Mouse (Mus musculus): ENCODE results near the gene Srsf4. TPM values are rescaled to one million over a fixed set of nuclear protein-coding genes. Genes with fewer than 3 reads are reported as not detected.

The Srsf4 gene
- polyA plus RNA-seq, 1 experiment from 2014 or later: 108 TPM

GRCm38 (mm10) chr4:131907912-131908311 lies 34.5 kb downstream of the Srsf4 start:
- WGBS: 85% methylated on average over 3 of the region's 3 CpGs
- Histone ChIP-seq H3K9me3 (ENCODE audit: control insufficient read depth, low read length) (no peaks in the 10 kb centered on the region), H3K27ac (ENCODE audit: low read length) (no peak overlapping the region), H3K9ac (ENCODE audit: low read length) (no peak overlapping the region), H3K36me3 (ENCODE audit: control insufficient read depth, insufficient read depth, low read length) (no peaks in the 10 kb centered on the region; the same call in 1 of the 2 replicates), H3K4me2 (ENCODE audit: low read depth, low read length) (no peak overlapping the region), H3K4me3 (ENCODE audit: low read length) (no peak overlapping the region), H3K27me3 (ENCODE audit: control insufficient read depth, insufficient read depth, low read depth, low read length) (peaks cover under 1% of the 10 kb centered on the region), H3K4me1 (replicated peaks; ENCODE audit: control insufficient read depth, insufficient read depth, low read length) (peaks cover 11% of the 10 kb centered on the region)
- no peak for ATAC-seq (ENCODE audit: low read depth)

GRCm38 (mm10) chr4:131910237-131910994 lies 37.0 kb downstream of the Srsf4 start:
- Histone ChIP-seq H3K27me3 (ENCODE audit: control insufficient read depth, insufficient read depth, low read depth, low read length) (peaks cover 14% of the 10 kb centered on the region), H3K36me3 (ENCODE audit: control insufficient read depth, insufficient read depth, low read length) (no peaks in the 10 kb centered on the region), H3K9ac (ENCODE audit: low read length) (0 out of 2 replicates have a peak overlapping the region, but pooled peaks have one; percentile 6), H3K4me2 (ENCODE audit: low read depth, low read length) (peak overlapping the region; percentile 35), H3K4me1 (replicated peaks; ENCODE audit: control insufficient read depth, insufficient read depth, low read length) (peaks cover 18% of the 10 kb centered on the region), H3K4me3 (ENCODE audit: low read length) (peak overlapping the region; percentile 1; the same call in 1 of the 2 replicates), H3K9me3 (ENCODE audit: control insufficient read depth, low read length) (no peaks in the 10 kb centered on the region), H3K27ac (ENCODE audit: low read length) (no peak overlapping the region)
- WGBS: 3% methylated on average over 18 of the region's 21 CpGs
- ATAC-seq (ENCODE audit: low read depth): peak; percentile 36

GRCm38 (mm10) chr4:131911521-131911920 lies 38.1 kb downstream of the Srsf4 start:
- Histone ChIP-seq H3K4me1 (replicated peaks; ENCODE audit: control insufficient read depth, insufficient read depth, low read length) (peaks cover 17% of the 10 kb centered on the region), H3K36me3 (ENCODE audit: control insufficient read depth, insufficient read depth, low read length) (no peaks in the 10 kb centered on the region), H3K9me3 (ENCODE audit: control insufficient read depth, low read length) (no peaks in the 10 kb centered on the region), H3K4me2 (ENCODE audit: low read depth, low read length) (no peak overlapping the region), H3K27ac (ENCODE audit: low read length) (no peak overlapping the region), H3K4me3 (ENCODE audit: low read length) (no peak overlapping the region), H3K27me3 (ENCODE audit: control insufficient read depth, insufficient read depth, low read depth, low read length) (peaks cover 24% of the 10 kb centered on the region), H3K9ac (ENCODE audit: low read length) (no peak overlapping the region)
- 40% methylated on average over 4 of the region's 5 CpGs for WGBS
- no peak for ATAC-seq (ENCODE audit: low read depth)

- no peaks in the 10 kb centered on the region for H3K36me3 ChIP-seq (ENCODE audit: control insufficient read depth, insufficient read depth, low read length)
- H3K27me3 ChIP-seq (ENCODE audit: control insufficient read depth, insufficient read depth, low read depth, low read length): peaks cover 36% of the 10 kb centered on the region
- H3K9me3 ChIP-seq (ENCODE audit: control insufficient read depth, low read length): no peaks in the 10 kb centered on the region
- no peak overlapping the region for H3K27ac ChIP-seq (ENCODE audit: low read length)
- no peak overlapping the region for H3K4me3 ChIP-seq (ENCODE audit: low read length)
- no peak overlapping the region for H3K4me2 ChIP-seq (ENCODE audit: low read depth, low read length)
- no peak overlapping the region for H3K9ac ChIP-seq (ENCODE audit: low read length)
- WGBS: 47% methylated on average over 10 of the region's 10 CpGs
- H3K4me1 ChIP-seq (replicated peaks; ENCODE audit: control insufficient read depth, insufficient read depth, low read length): peaks cover 18% of the 10 kb centered on the region
- ATAC-seq (ENCODE audit: low read depth): no peak
These were observed 40.1 kb downstream of the Srsf4 start for GRCm38 (mm10) chr4:131913526-131913925.

GRCm38 (mm10) chr4:131914046-131914643 lies 40.7 kb downstream of the Srsf4 start:
- Histone ChIP-seq H3K36me3 (ENCODE audit: control insufficient read depth, insufficient read depth, low read length) (no peaks in the 10 kb centered on the region), H3K4me3 (ENCODE audit: low read length) (no peak overlapping the region), H3K9ac (ENCODE audit: low read length) (no peak overlapping the region), H3K4me1 (replicated peaks; ENCODE audit: control insufficient read depth, insufficient read depth, low read length) (peaks cover 24% of the 10 kb centered on the region), H3K27me3 (ENCODE audit: control insufficient read depth, insufficient read depth, low read depth, low read length) (peaks cover 41% of the 10 kb centered on the region), H3K4me2 (ENCODE audit: low read depth, low read length) (no peak overlapping the region), H3K9me3 (ENCODE audit: control insufficient read depth, low read length) (no peaks in the 10 kb centered on the region), H3K27ac (ENCODE audit: low read length) (no peak overlapping the region)
- no peak for ATAC-seq (ENCODE audit: low read depth)
- WGBS: 21% methylated on average over 9 of the region's 9 CpGs

- Histone ChIP-seq H3K4me2 (ENCODE audit: low read depth, low read length) (peak overlapping the region; percentile 59), H3K4me1 (replicated peaks; ENCODE audit: control insufficient read depth, insufficient read depth, low read length) (peaks cover 28% of the 10 kb centered on the region), H3K36me3 (ENCODE audit: control insufficient read depth, insufficient read depth, low read length) (no peaks in the 10 kb centered on the region)
These were observed 41.6 kb downstream of the Srsf4 start for GRCm38 (mm10) chr4:131914891-131915469.

GRCm38 (mm10) chr4:131915821-131916328 lies 42.5 kb downstream of the Srsf4 start:
- H3K4me3 ChIP-seq (ENCODE audit: low read length): no peak overlapping the region
- H3K36me3 ChIP-seq (ENCODE audit: control insufficient read depth, insufficient read depth, low read length): no peaks in the 10 kb centered on the region
- no peaks in the 10 kb centered on the region for H3K9me3 ChIP-seq (ENCODE audit: control insufficient read depth, low read length)
- H3K4me2 ChIP-seq (ENCODE audit: low read depth, low read length): no peak overlapping the region
- no peak overlapping the region for H3K27ac ChIP-seq (ENCODE audit: low read length)
- H3K27me3 ChIP-seq (ENCODE audit: control insufficient read depth, insufficient read depth, low read depth, low read length): peaks cover 55% of the 10 kb centered on the region
- 28% methylated on average over 13 of the region's 13 CpGs for WGBS
- H3K4me1 ChIP-seq (replicated peaks; ENCODE audit: control insufficient read depth, insufficient read depth, low read length): peaks cover 26% of the 10 kb centered on the region
- no peak overlapping the region for H3K9ac ChIP-seq (ENCODE audit: low read length)
- ATAC-seq (ENCODE audit: low read depth): no peak

More at GRCm38 (mm10) chr4:131914891-131915469, 41.6 kb downstream of the Srsf4 start:
- Histone ChIP-seq H3K9ac (ENCODE audit: low read length) (peak overlapping the region; percentile 55), H3K27me3 (ENCODE audit: control insufficient read depth, insufficient read depth, low read depth, low read length) (peaks cover 48% of the 10 kb centered on the region), H3K27ac (ENCODE audit: low read length) (no peak overlapping the region), H3K4me3 (ENCODE audit: low read length) (peak overlapping the region; percentile 42), H3K9me3 (ENCODE audit: control insufficient read depth, low read length) (no peaks in the 10 kb centered on the region)
- ATAC-seq (ENCODE audit: low read depth): no peak
- WGBS: 6% methylated on average over 31 of the region's 31 CpGs

GRCm38 (mm10) chr4:131916425-131916824 lies 43.0 kb downstream of the Srsf4 start:
- WGBS: 15% methylated on average over 15 of the region's 15 CpGs
- no peak overlapping the region for H3K4me2 ChIP-seq (ENCODE audit: low read depth, low read length)
- H3K4me3 ChIP-seq (ENCODE audit: low read length): no peak overlapping the region
- peak; percentile 15; the same call in 1 of the 2 replicates for ATAC-seq (ENCODE audit: low read depth)
- H3K4me1 ChIP-seq (replicated peaks; ENCODE audit: control insufficient read depth, insufficient read depth, low read length): peaks cover 27% of the 10 kb centered on the region
- H3K9ac ChIP-seq (ENCODE audit: low read length): no peak overlapping the region
- no peaks in the 10 kb centered on the region for H3K36me3 ChIP-seq (ENCODE audit: control insufficient read depth, insufficient read depth, low read length)
- H3K27me3 ChIP-seq (ENCODE audit: control insufficient read depth, insufficient read depth, low read depth, low read length): peaks cover 59% of the 10 kb centered on the region
- no peaks in the 10 kb centered on the region for H3K9me3 ChIP-seq (ENCODE audit: control insufficient read depth, low read length)
- H3K27ac ChIP-seq (ENCODE audit: low read length): no peak overlapping the region

- Histone ChIP-seq H3K4me1 (replicated peaks; ENCODE audit: control insufficient read depth, insufficient read depth, low read length) (peaks cover 32% of the 10 kb centered on the region), H3K36me3 (ENCODE audit: control insufficient read depth, insufficient read depth, low read length) (no peaks in the 10 kb centered on the region), H3K27me3 (ENCODE audit: control insufficient read depth, insufficient read depth, low read depth, low read length) (peaks cover 64% of the 10 kb centered on the region), H3K9me3 (ENCODE audit: control insufficient read depth, low read length) (no peaks in the 10 kb centered on the region), H3K4me2 (ENCODE audit: low read depth, low read length) (no peak overlapping the region), H3K4me3 (ENCODE audit: low read length) (no peak overlapping the region), H3K27ac (ENCODE audit: low read length) (no peak overlapping the region), H3K9ac (ENCODE audit: low read length) (no peak overlapping the region)
- 68% methylated on average over 10 of the region's 10 CpGs for WGBS
- no peak for ATAC-seq (ENCODE audit: low read depth)
These were observed 43.7 kb downstream of the Srsf4 start for GRCm38 (mm10) chr4:131917010-131917555.
